Comparison of ENCODE assay signal across 13 mouse cellular contexts in genomic region chr4:155134686-155135172, GRCm38 (mm10). TPM values are rescaled to one million over a fixed set of nuclear protein-coding genes. Genes with fewer than 3 reads are reported as not detected.
A peak's percentile ranks its signal among the peaks of the same experiment; 100 is the strongest.
DNase-seq lines count a peak whose midpoint lies in the region; ATAC-seq lines count a peak whose summit lies in the region.
"Had no signal": no experiment of that assay in that cellular context is flagged by ENCODE, and none has a peak within 500 bp of the region (broad histone marks: within the 10 kb centered on the region; RNA-seq: fewer than 3 reads in every experiment).

No protein-coding gene starts in this region.

- no peak for DNase-seq in heart, postnatal 36 days
- DNase-seq in neural tube, embryonic 10.5 days (ENCODE audit: extremely low spot score, low spot score), result no peak
- no peak for DNase-seq in limb, embryonic 11.5 days (ENCODE audit: low spot score)
- DNase-seq in T-cell, adult 2 months (ENCODE audit: low spot score), result no peak
- DNase-seq in left cerebral cortex, adult 9 months (ENCODE audit: low spot score in 2 of 2), result no peak
- DNase-seq: cerebellum, adult 2 months; left cerebral cortex, postnatal 4 days; thymus, postnatal 4 days had no signal

- H3K36me3 ChIP-seq in heart, embryonic 16.5 days (ENCODE audit: control insufficient read depth, insufficient read depth), result no peaks in the 10 kb centered on the region
- H3K36me3 ChIP-seq in neural tube, embryonic 12.5 days, result no peaks in the 10 kb centered on the region
- no peaks in the 10 kb centered on the region for H3K36me3 ChIP-seq in limb, embryonic 11.5 days (ENCODE audit: control insufficient read depth, insufficient read depth, low read length)

- H3K27ac ChIP-seq in heart, embryonic 16.5 days (ENCODE audit: low read length), result peak overlapping the region; percentile 88
- H3K27ac ChIP-seq in neural tube, embryonic 12.5 days, result 0 out of 2 replicates have a peak overlapping the region, but pooled peaks have one; percentile 32
- peak overlapping the region; percentile 77; the same call in 1 of the 2 replicates for H3K27ac ChIP-seq in limb, embryonic 11.5 days (replicated peaks; ENCODE audit: low read depth, low read length)
- H3K27ac ChIP-seq: layer of hippocampus, adult 2 months; macrophage had no signal

- no peak overlapping the region for H3K4me2 ChIP-seq in heart, embryonic 16.5 days (ENCODE audit: low read depth, low read length)
- H3K4me2 ChIP-seq in neural tube, embryonic 12.5 days (replicated peaks), result no peak overlapping the region
- no peak overlapping the region for H3K4me2 ChIP-seq in limb, embryonic 11.5 days (ENCODE audit: low read depth, severe bottlenecking)

- H3K4me3 ChIP-seq in heart, embryonic 16.5 days (ENCODE audit: low read length), result no peak overlapping the region
- no peak overlapping the region for H3K4me3 ChIP-seq in neural tube, embryonic 12.5 days
- H3K4me3 ChIP-seq in limb, embryonic 11.5 days (ENCODE audit: low read depth, low read length), result no peak overlapping the region
- H3K4me3 ChIP-seq: layer of hippocampus, adult 2 months had no signal

- no peaks in the 10 kb centered on the region for H3K9me3 ChIP-seq in heart, embryonic 16.5 days (replicated peaks; ENCODE audit: control insufficient read depth, low read length)
- H3K9me3 ChIP-seq in neural tube, embryonic 12.5 days, result no peaks in the 10 kb centered on the region
- no peaks in the 10 kb centered on the region for H3K9me3 ChIP-seq in limb, embryonic 11.5 days (ENCODE audit: control insufficient read depth, low read length)

- H3K27me3 ChIP-seq in heart, embryonic 16.5 days (ENCODE audit: control insufficient read depth, insufficient read depth, low read length), result no peaks in the 10 kb centered on the region
- no peaks in the 10 kb centered on the region for H3K27me3 ChIP-seq in neural tube, embryonic 12.5 days (replicated peaks)
- no peaks in the 10 kb centered on the region for H3K27me3 ChIP-seq in limb, embryonic 11.5 days (ENCODE audit: control insufficient read depth, insufficient read depth, low read length)

- 83% methylated on average over 7 of the region's 7 CpGs for WGBS in heart, embryonic 16.5 days
- 84% methylated on average over 7 of the region's 7 CpGs for WGBS in neural tube, embryonic 12.5 days
- WGBS in limb, embryonic 11.5 days, result 82% methylated on average over 7 of the region's 7 CpGs

- peaks cover 58% of the 10 kb centered on the region for H3K4me1 ChIP-seq in heart, embryonic 16.5 days (ENCODE audit: control insufficient read depth, insufficient read depth, low read length)
- H3K4me1 ChIP-seq in neural tube, embryonic 12.5 days, result peaks cover 30% of the 10 kb centered on the region
- H3K4me1 ChIP-seq in limb, embryonic 11.5 days (ENCODE audit: control insufficient read depth, insufficient read depth, low read length), result peaks cover 42% of the 10 kb centered on the region

- no peak for ATAC-seq in heart, embryonic 16.5 days (replicated peaks; ENCODE audit: extremely low read depth, insufficient read depth, low FRiP score)
- ATAC-seq in neural tube, embryonic 12.5 days (ENCODE audit: low FRiP score, low read depth), result 0 out of 2 replicates have a peak, but pooled peaks have one; percentile 33
- no peak for ATAC-seq in limb, embryonic 11.5 days (ENCODE audit: insufficient number of reproducible peaks, low FRiP score, low TSS enrichment, low read depth)
- ATAC-seq: inflammation-experienced regulatory T-cells, adult 6 months had no signal

- no peak overlapping the region for H3K9ac ChIP-seq in heart, embryonic 16.5 days (ENCODE audit: low read length)
- no peak overlapping the region for H3K9ac ChIP-seq in neural tube, embryonic 12.5 days
- H3K9ac ChIP-seq in limb, embryonic 11.5 days (ENCODE audit: low read length), result no peak overlapping the region

- intact Hi-C loops in heart, postnatal 36 days (cut with DNase I), result no loop called here

RNA-seq across cellular contexts. Expression of gene Morn1, which starts 48.4 kb away (rescaled TPM):
- 1.8 and 3.0 TPM in 2 replicates for polyA plus RNA-seq in heart, embryonic 16.5 days (2015; fragmentation: Nextera tagmentation; extraction: Ambion mirVana)
- 1 to 10 TPM in 1 of 2 experiments, under 1 TPM in 1; 0.89 to 1.7 TPM for total RNA-seq in heart, postnatal 36 days (2021)
- polyA plus RNA-seq in neural tube, embryonic 12.5 days (2016; fragmentation: Nextera tagmentation; extraction: Ambion mirVana), result 6.0 and 6.1 TPM in 2 replicates
- 3.5 and 4.5 TPM in 2 replicates for polyA plus RNA-seq in limb, embryonic 11.5 days (2014; fragmentation: Nextera tagmentation; extraction: Ambion mirVana)

RNA-seq across cellular contexts. Expression of gene Rer1, which starts 48.5 kb away (rescaled TPM):
- polyA plus RNA-seq in heart, embryonic 16.5 days (2015; fragmentation: Nextera tagmentation; extraction: Ambion mirVana), result 116 and 138 TPM in 2 replicates
- 10 to 100 TPM; 67.0 to 72.9 TPM for total RNA-seq in heart, postnatal 36 days (2021)
- 135 and 137 TPM in 2 replicates for polyA plus RNA-seq in neural tube, embryonic 12.5 days (2016; fragmentation: Nextera tagmentation; extraction: Ambion mirVana)
- 137 and 149 TPM in 2 replicates for polyA plus RNA-seq in limb, embryonic 11.5 days (2014; fragmentation: Nextera tagmentation; extraction: Ambion mirVana)

Comparison
In these comparisons a context has a peak if more than half of its experiments do, and no peak if none do; other contexts are left out.
1. H3K27ac ChIP-seq: peak in every context shown above with its lines; median percentile 88 in heart, embryonic 16.5 days; 77 in limb, embryonic 11.5 days; 32 in neural tube, embryonic 12.5 days.